Mouse (Mus musculus): ENCODE measurements around the gene Olfr354. TPM values are rescaled to one million over a fixed set of nuclear protein-coding genes. Genes with fewer than 3 reads are reported as not detected.

The Olfr354 gene
- total and polyA plus RNA-seq, 3 experiments, result not detected

GRCm38 (mm10) chr2:36868160-36868559, 37.3 kb upstream of the Olfr354 start, which contains the start of gene Olfr352:
Olfr352 (plus strand) TSS chr2:36868460.
- no peaks in the 10 kb centered on the region for H3K36me3 ChIP-seq (ENCODE audit: control insufficient read depth in 1 of 2, insufficient read depth in 2 of 2, low read length in 2 of 2)
- no peak within 1 kb of the TSS for H3K4me3 ChIP-seq (ENCODE audit: control insufficient read depth in 1 of 2, insufficient read depth in 1 of 2, low read depth in 2 of 2, low read length in 2 of 2)
- no peak for DNase-seq (ENCODE audit: low read depth, low spot score)
- TF ChIP-seq RCOR1 (IDR thresholded peaks at IDR 0.05; ENCODE audit: low read depth, low read length) (no peak), SIN3A (IDR thresholded peaks at IDR 0.05; ENCODE audit: low read length) (no peak), BHLHE40 (IDR thresholded peaks at IDR 0.05; ENCODE audit: borderline replicate concordance, low read depth, low read length) (no peak), UBTF (IDR thresholded peaks at IDR 0.05; ENCODE audit: borderline replicate concordance, insufficient read depth, low read depth, low read length) (no peak), JUND (IDR thresholded peaks at IDR 0.05; ENCODE audit: low read depth, low read length) (no peak), MAZ (IDR thresholded peaks at IDR 0.05; ENCODE audit: low read depth, low read length) (no peak), MYC (IDR thresholded peaks at IDR 0.05; ENCODE audit: low read depth, low read length) (no peak), ELF1 (IDR thresholded peaks at IDR 0.05; ENCODE audit: low read depth, low read length) (no peak), TAL1 (IDR thresholded peaks at IDR 0.05; ENCODE audit: low read length) (no peak)
- H3K79me2 ChIP-seq (ENCODE audit: control insufficient read depth, insufficient read depth, low read length, poor library complexity), result no peaks in the 10 kb centered on the region
- no peak within 1 kb of the TSS for H3K9ac ChIP-seq (ENCODE audit: control insufficient read depth, low read depth, low read length, poor library complexity, severe bottlenecking)
- H3K27ac ChIP-seq (ENCODE audit: control insufficient read depth, low read depth, low read length), result no peak within 1 kb of the TSS
- no peaks in the 10 kb centered on the region for H3K9me3 ChIP-seq (replicated peaks; ENCODE audit: insufficient read depth, low read length)
- H3K27me3 ChIP-seq (ENCODE audit: control insufficient read depth in 1 of 2, insufficient read depth in 2 of 2, low read length in 2 of 2), result no peaks in the 10 kb centered on the region
- no peaks in the 10 kb centered on the region for H3K4me1 ChIP-seq (ENCODE audit: control insufficient read depth in 1 of 2, insufficient read depth in 2 of 2, low read length in 2 of 2)

GRCm38 (mm10) chr2:36892836-36893235, 12.6 kb upstream of the Olfr354 start, which contains the start of gene Olfr353:
Olfr353 (minus strand) TSS chr2:36892936.
- Histone ChIP-seq H3K36me3 (ENCODE audit: control insufficient read depth in 1 of 2, insufficient read depth in 2 of 2, low read length in 2 of 2) (no peaks in the 10 kb centered on the region), H3K9me3 (replicated peaks; ENCODE audit: insufficient read depth, low read length) (no peaks in the 10 kb centered on the region), H3K27me3 (ENCODE audit: control insufficient read depth in 1 of 2, insufficient read depth in 2 of 2, low read length in 2 of 2) (no peaks in the 10 kb centered on the region), H3K4me1 (ENCODE audit: control insufficient read depth in 1 of 2, insufficient read depth in 2 of 2, low read length in 2 of 2) (no peaks in the 10 kb centered on the region), H3K79me2 (ENCODE audit: control insufficient read depth, insufficient read depth, low read length, poor library complexity) (no peaks in the 10 kb centered on the region), H3K27ac (ENCODE audit: control insufficient read depth, low read depth, low read length) (no peak within 1 kb of the TSS), H3K9ac (ENCODE audit: control insufficient read depth, low read depth, low read length, poor library complexity, severe bottlenecking) (no peak within 1 kb of the TSS), H3K4me3 (ENCODE audit: control insufficient read depth in 1 of 2, insufficient read depth in 1 of 2, low read depth in 2 of 2, low read length in 2 of 2) (no peak within 1 kb of the TSS)
- TF ChIP-seq KAT2A (conservative IDR thresholded peaks at IDR 0.05; ENCODE audit: low read depth, low read length) (no peak), RCOR1 (IDR thresholded peaks at IDR 0.05; ENCODE audit: low read depth, low read length) (no peak), MAFK (IDR thresholded peaks at IDR 0.05; ENCODE audit: borderline replicate concordance, low read depth, low read length) (no peak), UBTF (IDR thresholded peaks at IDR 0.05; ENCODE audit: borderline replicate concordance, insufficient read depth, low read depth, low read length) (no peak), E2F4 (IDR thresholded peaks at IDR 0.05; ENCODE audit: borderline replicate concordance, low read depth, low read length) (no peak), NELFE (IDR thresholded peaks at IDR 0.05; ENCODE audit: low read depth, low read length) (no peak)
- no peak for DNase-seq (ENCODE audit: low read depth, low spot score)

GRCm38 (mm10) chr2:36897114-36897513, 8.4 kb upstream of the Olfr354 start:
- DNase-seq (ENCODE audit: low read depth, low spot score), result no peak
- no peak overlapping the region for H3K4me3 ChIP-seq (ENCODE audit: control insufficient read depth in 1 of 2, insufficient read depth in 1 of 2, low read depth in 2 of 2, low read length in 2 of 2)
- no peak overlapping the region for H3K9ac ChIP-seq (ENCODE audit: control insufficient read depth, low read depth, low read length, poor library complexity, severe bottlenecking)
- no peaks in the 10 kb centered on the region for H3K9me3 ChIP-seq (replicated peaks; ENCODE audit: insufficient read depth, low read length)
- no peaks in the 10 kb centered on the region for H3K27me3 ChIP-seq (ENCODE audit: control insufficient read depth in 1 of 2, insufficient read depth in 2 of 2, low read length in 2 of 2)
- TF ChIP-seq MXI1 (IDR thresholded peaks at IDR 0.05; ENCODE audit: low read depth, low read length), result no peak
- TF ChIP-seq MYC (IDR thresholded peaks at IDR 0.05; ENCODE audit: low read depth, low read length), result no peak
- TF ChIP-seq POLR2A (IDR thresholded peaks at IDR 0.05; ENCODE audit: control insufficient read depth in 1 of 2, insufficient read depth in 1 of 2, low read depth in 1 of 2, low read length in 2 of 2, poor library complexity in 1 of 2), result no peak
- TF ChIP-seq GABPA (IDR thresholded peaks at IDR 0.05; ENCODE audit: low read depth, low read length), result no peak
- H3K79me2 ChIP-seq (ENCODE audit: control insufficient read depth, insufficient read depth, low read length, poor library complexity), result no peaks in the 10 kb centered on the region
- H3K36me3 ChIP-seq (ENCODE audit: control insufficient read depth in 1 of 2, insufficient read depth in 2 of 2, low read length in 2 of 2), result no peaks in the 10 kb centered on the region
- H3K4me1 ChIP-seq (ENCODE audit: control insufficient read depth in 1 of 2, insufficient read depth in 2 of 2, low read length in 2 of 2), result no peaks in the 10 kb centered on the region
- no peak overlapping the region for H3K27ac ChIP-seq (ENCODE audit: control insufficient read depth, low read depth, low read length)

Data from MEL (cell line).